Mouse (Mus musculus) olfactory bulb, adult 2 months (tissue): Measurements from ENCODE around the gene Trpc2.

Source experiments
- CTCF ChIP-seq: fragments of 200-500 bp; IDR thresholded peaks from 2 replicates; pipeline ENCODE4 v1.5.1; 2012; ENCODE audit warnings: low read depth, mild to moderate bottlenecking, low read length, moderate library complexity; ENCODE audit not compliant: insufficient read depth
- POLR2A ChIP-seq: fragments of 200-500 bp; IDR thresholded peaks from 2 replicates; pipeline ENCODE4 v1.6.1; 2012; ENCODE audit warnings: mild to moderate bottlenecking, low read depth, low read length, moderate library complexity; ENCODE audit not compliant: insufficient read depth

DNA sequence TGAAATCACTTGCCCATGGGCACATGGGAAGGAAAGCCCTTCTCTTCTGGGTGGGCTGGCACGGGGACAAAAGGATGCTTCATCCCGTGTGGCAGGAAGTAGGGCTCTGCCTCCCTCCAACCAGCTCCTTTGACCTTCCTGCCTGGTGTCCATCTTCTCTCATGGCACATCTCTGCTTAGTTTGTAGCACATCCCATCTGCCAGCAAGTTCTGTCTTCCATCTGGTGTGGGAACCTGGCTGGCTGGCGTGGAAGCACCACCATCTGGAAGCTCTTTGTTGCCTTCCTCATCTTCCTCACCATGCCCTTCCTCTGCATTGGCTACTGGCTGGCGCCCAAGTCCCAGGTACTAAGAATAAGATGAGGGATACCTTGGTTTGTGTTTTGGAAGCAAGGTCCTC is 4.4 kb downstream of the Trpc2 start:
- TF ChIP-seq CTCF (no peak), POLR2A (no peak)
